Comparison of ENCODE assay signal across 23 mouse cellular contexts in genomic region chr2:78005402-78006021, GRCm38 (mm10). TPM values are rescaled to one million over a fixed set of nuclear protein-coding genes. Genes with fewer than 3 reads are reported as not detected.
A peak's percentile ranks its signal among the peaks of the same experiment; 100 is the strongest.
DNase-seq lines count a peak whose midpoint lies in the region; ATAC-seq and TF ChIP-seq lines count a peak whose summit lies in the region.
"Had no signal": no experiment of that assay in that cellular context is flagged by ENCODE, and none has a peak within 500 bp of the region (broad histone marks: within the 10 kb centered on the region; RNA-seq: fewer than 3 reads in every experiment).

No protein-coding gene starts in this region.

- H3K27me3 ChIP-seq in embryonic facial prominence, embryonic 14.5 days (replicated peaks; ENCODE audit: control insufficient read depth, insufficient read depth, low read length), result no peaks in the 10 kb centered on the region
- no peaks in the 10 kb centered on the region for H3K27me3 ChIP-seq in embryonic facial prominence, embryonic 10.5 days (replicated peaks; ENCODE audit: low read depth, poor library complexity, severe bottlenecking)
- no peaks in the 10 kb centered on the region for H3K27me3 ChIP-seq in stomach, embryonic 14.5 days (ENCODE audit: control insufficient read depth, insufficient read depth, low read length)
- H3K27me3 ChIP-seq in stomach, postnatal 0 days (ENCODE audit: control insufficient read depth, insufficient read depth, low read length), result no peaks in the 10 kb centered on the region
- H3K27me3 ChIP-seq in heart, adult 2 months (ENCODE audit: control insufficient read depth, insufficient read depth, low read length), result no peaks in the 10 kb centered on the region
- H3K27me3 ChIP-seq: CH12.LX; embryonic facial prominence, embryonic 12.5 days; forebrain, embryonic 13.5 days; heart, embryonic 12.5 days; hindbrain, embryonic 15.5 days had no signal

- H3K4me1 ChIP-seq in embryonic facial prominence, embryonic 14.5 days (ENCODE audit: control insufficient read depth, insufficient read depth, low read length), result no peaks in the 10 kb centered on the region
- peaks cover 5% of the 10 kb centered on the region; the same call in 1 of the 2 replicates for H3K4me1 ChIP-seq in embryonic facial prominence, embryonic 10.5 days
- H3K4me1 ChIP-seq in stomach, embryonic 14.5 days (ENCODE audit: control insufficient read depth, insufficient read depth, low read length), result no peaks in the 10 kb centered on the region
- no peaks in the 10 kb centered on the region for H3K4me1 ChIP-seq in stomach, postnatal 0 days (replicated peaks; ENCODE audit: control insufficient read depth, insufficient read depth)
- no peaks in the 10 kb centered on the region for H3K4me1 ChIP-seq in heart, adult 2 months (ENCODE audit: control insufficient read depth, insufficient read depth, low read length)
- H3K4me1 ChIP-seq: embryonic facial prominence, embryonic 12.5 days; forebrain, embryonic 13.5 days; heart, embryonic 12.5 days; hindbrain, embryonic 10.5 days; hindbrain, embryonic 15.5 days had no signal

- no peak for TF ChIP-seq CTCF in stomach, postnatal 0 days (IDR thresholded peaks at IDR 0.05; ENCODE audit: low read depth)
- TF ChIP-seq CTCF in heart, adult 2 months (IDR thresholded peaks at IDR 0.05), result no peak

- H3K9me3 ChIP-seq in embryonic facial prominence, embryonic 14.5 days (ENCODE audit: control insufficient read depth, low read length), result no peaks in the 10 kb centered on the region
- H3K9me3 ChIP-seq in embryonic facial prominence, embryonic 10.5 days, result no peaks in the 10 kb centered on the region
- no peaks in the 10 kb centered on the region for H3K9me3 ChIP-seq in stomach, embryonic 14.5 days (ENCODE audit: control insufficient read depth, low read depth, low read length)
- no peaks in the 10 kb centered on the region for H3K9me3 ChIP-seq in stomach, postnatal 0 days (ENCODE audit: control insufficient read depth, low read length)
- H3K9me3 ChIP-seq: embryonic facial prominence, embryonic 12.5 days; forebrain, embryonic 13.5 days; heart, embryonic 12.5 days; hindbrain, embryonic 10.5 days; hindbrain, embryonic 15.5 days had no signal

- H3K79me2 ChIP-seq in heart, adult 2 months (replicated peaks; ENCODE audit: control insufficient read depth, insufficient read depth, low read length), result no peaks in the 10 kb centered on the region

- H3K4me3 ChIP-seq in embryonic facial prominence, embryonic 14.5 days (ENCODE audit: low read depth, low read length), result no peak overlapping the region
- H3K4me3 ChIP-seq in embryonic facial prominence, embryonic 10.5 days, result no peak overlapping the region
- H3K4me3 ChIP-seq in stomach, embryonic 14.5 days (ENCODE audit: low read depth, low read length), result no peak overlapping the region
- H3K4me3 ChIP-seq in stomach, postnatal 0 days (ENCODE audit: low read depth, low read length), result no peak overlapping the region
- no peak overlapping the region for H3K4me3 ChIP-seq in heart, adult 2 months
- H3K4me3 ChIP-seq: embryonic facial prominence, embryonic 12.5 days; forebrain, embryonic 13.5 days; heart, embryonic 12.5 days; hindbrain, embryonic 10.5 days; hindbrain, embryonic 15.5 days had no signal

- no peak for TF ChIP-seq EP300 in stomach, postnatal 0 days (optimal IDR thresholded peaks at IDR 0.05)
- no peak for TF ChIP-seq EP300 in heart, adult 2 months (IDR thresholded peaks at IDR 0.05; ENCODE audit: insufficient read depth, low read depth, low read length)

- no peak overlapping the region for H3K9ac ChIP-seq in embryonic facial prominence, embryonic 14.5 days (ENCODE audit: low read depth, low read length)
- H3K9ac ChIP-seq in stomach, embryonic 14.5 days (replicated peaks; ENCODE audit: low read depth, low read length), result no peak overlapping the region
- no peak overlapping the region for H3K9ac ChIP-seq in stomach, postnatal 0 days (ENCODE audit: low read length)
- H3K9ac ChIP-seq in heart, adult 2 months (ENCODE audit: low read depth, low read length), result no peak overlapping the region
- H3K9ac ChIP-seq: embryonic facial prominence, embryonic 12.5 days; forebrain, embryonic 13.5 days; forebrain, postnatal 0 days; heart, embryonic 12.5 days; hindbrain, embryonic 15.5 days had no signal

- no peak overlapping the region for H3K27ac ChIP-seq in embryonic facial prominence, embryonic 14.5 days (replicated peaks; ENCODE audit: low read depth, low read length)
- H3K27ac ChIP-seq in embryonic facial prominence, embryonic 10.5 days (replicated peaks), result no peak overlapping the region
- H3K27ac ChIP-seq in stomach, embryonic 14.5 days (ENCODE audit: low read length), result no peak overlapping the region
- no peak overlapping the region for H3K27ac ChIP-seq in stomach, postnatal 0 days (replicated peaks)
- no peak overlapping the region for H3K27ac ChIP-seq in heart, adult 2 months
- H3K27ac ChIP-seq: embryonic facial prominence, embryonic 12.5 days; forebrain, embryonic 13.5 days; hindbrain, embryonic 10.5 days; hindbrain, embryonic 15.5 days had no signal

- 42% methylated on average over 7 of the region's 7 CpGs for WGBS in embryonic facial prominence, embryonic 14.5 days
- 65% methylated on average over 7 of the region's 7 CpGs for WGBS in embryonic facial prominence, embryonic 10.5 days
- WGBS in stomach, embryonic 14.5 days, result 25% methylated on average over 7 of the region's 7 CpGs
- 22% methylated on average over 7 of the region's 7 CpGs for WGBS in stomach, postnatal 0 days
- WGBS in heart, adult 2 months, result 45% methylated on average over 7 of the region's 7 CpGs

- H3K4me2 ChIP-seq in embryonic facial prominence, embryonic 14.5 days (ENCODE audit: low read depth, low read length), result no peak overlapping the region
- no peak overlapping the region for H3K4me2 ChIP-seq in stomach, embryonic 14.5 days (replicated peaks; ENCODE audit: low read depth, low read length)
- no peak overlapping the region for H3K4me2 ChIP-seq in stomach, postnatal 0 days (replicated peaks; ENCODE audit: low read depth)
- H3K4me2 ChIP-seq: embryonic facial prominence, embryonic 12.5 days; forebrain, embryonic 13.5 days; heart, embryonic 12.5 days; hindbrain, embryonic 15.5 days had no signal

- peak; percentile 29 for DNase-seq in embryonic facial prominence, embryonic 14.5 days (ENCODE audit: low spot score)
- no peak for DNase-seq in embryonic facial prominence, embryonic 10.5 days (ENCODE audit: low spot score)
- peak; percentile 43 for DNase-seq in left cerebral cortex, postnatal 4 days
- DNase-seq in left cerebral cortex, adult 9 months (ENCODE audit: low spot score in 2 of 2), result no peak
- no peak for DNase-seq in stomach, postnatal 0 days (ENCODE audit: low spot score)
- no peak for DNase-seq in right cerebral cortex, postnatal 10 days (ENCODE audit: low spot score in 2 of 2)
- no peak for DNase-seq in heart, adult 2 months
- DNase-seq: adrenal gland, adult 2 months; adrenal gland, postnatal 25 days; cerebellum, adult 18-20 months; cerebellum, adult 9-11 months; embryo, embryonic 11 days; forebrain, postnatal 0 days; gastrocnemius, postnatal 14 days had no signal

- intact Hi-C loops in left cerebral cortex, postnatal 4 days (cut with DNase I), result loop anchor here (5.0 kb wide), 1 partner anchor 123 kb away; no protein-coding TSS in a partner anchor
- intact Hi-C loops in heart, adult 2 months (cut with DNase I), result no loop called here

- H3K36me3 ChIP-seq in embryonic facial prominence, embryonic 14.5 days (ENCODE audit: control insufficient read depth, insufficient read depth, low read length), result no peaks in the 10 kb centered on the region
- H3K36me3 ChIP-seq in embryonic facial prominence, embryonic 10.5 days (replicated peaks), result no peaks in the 10 kb centered on the region
- H3K36me3 ChIP-seq in stomach, embryonic 14.5 days (ENCODE audit: control insufficient read depth, insufficient read depth, low read length), result no peaks in the 10 kb centered on the region
- H3K36me3 ChIP-seq in stomach, postnatal 0 days (ENCODE audit: control insufficient read depth, insufficient read depth, low read length), result no peaks in the 10 kb centered on the region
- H3K36me3 ChIP-seq in heart, adult 2 months (ENCODE audit: control insufficient read depth, insufficient read depth, low read length), result no peaks in the 10 kb centered on the region
- H3K36me3 ChIP-seq: embryonic facial prominence, embryonic 12.5 days; heart, embryonic 12.5 days; hindbrain, embryonic 10.5 days; hindbrain, embryonic 15.5 days had no signal

- no peak for TF ChIP-seq POLR2A in heart, adult 2 months (IDR thresholded peaks at IDR 0.05; ENCODE audit: insufficient read depth, low read depth, low read length)

- ATAC-seq in embryonic facial prominence, embryonic 14.5 days (ENCODE audit: low read depth), result no peak
- ATAC-seq in stomach, embryonic 14.5 days (ENCODE audit: insufficient number of reproducible peaks, insufficient read depth, low FRiP score, low read depth), result peak; percentile 63; the same call in 1 of the 2 replicates
- ATAC-seq in stomach, postnatal 0 days (ENCODE audit: low FRiP score, low TSS enrichment), result no peak
- ATAC-seq: activated CD4-positive, CD25-positive, alpha-beta regulatory T cell, adult 4 months; forebrain, embryonic 13.5 days; forebrain, postnatal 0 days; Patski had no signal

RNA-seq across cellular contexts. Expression of gene Cwc22, which starts 59.3 kb away (rescaled TPM):
- 26.6 and 28.9 TPM in 2 replicates for polyA plus RNA-seq in embryonic facial prominence, embryonic 14.5 days (2014; fragmentation: Nextera tagmentation; extraction: Ambion mirVana)
- polyA plus RNA-seq in embryonic facial prominence, embryonic 10.5 days (2016; fragmentation: Nextera tagmentation; extraction: Ambion mirVana), result 35.2 and 41.7 TPM in 2 replicates
- total RNA-seq in left cerebral cortex, postnatal 4 days (2021), result 10 to 100 TPM; 33.4 to 35.0 TPM
- 34.7 and 38.5 TPM in 2 replicates for polyA plus RNA-seq in stomach, embryonic 14.5 days (2014; fragmentation: Nextera tagmentation; extraction: Ambion mirVana)
- polyA plus RNA-seq in stomach, postnatal 0 days (2015; fragmentation: Nextera tagmentation; extraction: Ambion mirVana), result 10.7 and 13.7 TPM in 2 replicates
- total RNA-seq in heart, adult 2 months (2021), result 10 to 100 TPM; 10.7 to 15.5 TPM
- 2.1 and 6.6 TPM in 2 replicates for polyA plus RNA-seq in heart, adult 2 months (2012; rRNA removed)

Comparison
In these comparisons a context has a peak if more than half of its experiments do, and no peak if none do; other contexts are left out.
1. DNase-seq: peak in embryonic facial prominence, embryonic 14.5 days (single experiment) and left cerebral cortex, postnatal 4 days (single experiment); none in embryonic facial prominence, embryonic 10.5 days (single experiment), left cerebral cortex, adult 9 months (0 of 2), stomach, postnatal 0 days (single experiment), right cerebral cortex, postnatal 10 days (0 of 2) and heart, adult 2 months (0 of 2).